Mouse (Mus musculus): ENCODE measurements around the gene Bphl.

- TF ChIP-seq POLR2A (IDR thresholded peaks at IDR 0.05; ENCODE audit: borderline replicate concordance, control insufficient read depth, low read depth, low read length), result no peak
- no peak for TF ChIP-seq CTCF (IDR thresholded peaks at IDR 0.05; ENCODE audit: control insufficient read depth, insufficient read depth, low read length)
These were observed 68.9 kb downstream of the Bphl start for GRCm38 (mm10) chr13:34106256-34106655.

Data from bone marrow, adult 2 months (tissue).